Mouse (Mus musculus) adrenal gland, postnatal 25 days (tissue): ENCODE results near the gene Boc. TPM values are rescaled to one million over a fixed set of nuclear protein-coding genes. Genes with fewer than 3 reads are reported as not detected.

ENCODE experiments used
- DNase-seq: peaks from one replicate; pipeline ENCODE4 v3.0.0; 2021; ENCODE audit warnings: mixed read lengths
- long read RNA-seq: library from polyadenylated mRNA; stranded (forward); transcript quantifications from one replicate; pipeline ENCODE4 v2.0.0, GENCODE M21; 2021
- total RNA-seq: library from RNA; stranded (reverse); gene quantifications from 2 replicates; pipeline ENCODE4 v1.2.3, GENCODE M21; 2021

Boc gene
- total RNA-seq, result 55.9 and 68.4 TPM in 2 replicates
- long read RNA-seq, full-length matches to known transcripts, result 1 of 32 reads
- long read RNA-seq, partial matches to known transcripts, result 17 of 32 reads
- long read RNA-seq, other reads (novel, unspliced or antisense), result 14 of 32 reads

GRCm38 (mm10) chr16:44558471-44559329 lies at the start of gene Boc:
Boc (minus strand) TSS chr16:44558897.
- DNase-seq, result peak; percentile 76

- DNase-seq, result no peak
These were observed 47.9 kb upstream of the Boc start for GRCm38 (mm10) chr16:44606643-44607042.

GRCm38 (mm10) chr16:44604021-44604616 lies 45.4 kb upstream of the Boc start:
- no peak for DNase-seq

GRCm38 (mm10) chr16:44601999-44602794 lies 43.5 kb upstream of the Boc start:
- no peak for DNase-seq

GRCm38 (mm10) chr16:44601182-44601581 lies 42.5 kb upstream of the Boc start:
- DNase-seq, result no peak

- DNase-seq, result no peak
These were observed 38.6 kb upstream of the Boc start for GRCm38 (mm10) chr16:44597106-44597806.

- no peak for DNase-seq
These were observed 30.8 kb upstream of the Boc start for GRCm38 (mm10) chr16:44589506-44589905.

GRCm38 (mm10) chr16:44579421-44580024 lies 20.8 kb upstream of the Boc start:
- no peak for DNase-seq

GRCm38 (mm10) chr16:44578551-44578950 lies 19.9 kb upstream of the Boc start:
- DNase-seq, result no peak

- no peak for DNase-seq
These were observed 9.4 kb upstream of the Boc start for GRCm38 (mm10) chr16:44568056-44568455.

- no peak for DNase-seq
These were observed 6.9 kb upstream of the Boc start for GRCm38 (mm10) chr16:44565328-44566210.

GRCm38 (mm10) chr16:44564359-44564758 lies 5.7 kb upstream of the Boc start:
- DNase-seq, result no peak

GRCm38 (mm10) chr16:44562061-44562460 lies 3.4 kb upstream of the Boc start:
- no peak for DNase-seq

GRCm38 (mm10) chr16:44560214-44560613 lies 1.5 kb upstream of the Boc start:
- DNase-seq, result no peak

GRCm38 (mm10) chr16:44559330-44559695 lies 616 bp upstream of the Boc start:
- DNase-seq, result no peak

- peak; percentile 65 for DNase-seq
These were observed 831 bp downstream of the Boc start for GRCm38 (mm10) chr16:44557661-44558470.

GRCm38 (mm10) chr16:44557084-44557483 lies 1.6 kb downstream of the Boc start:
- DNase-seq, result no peak

- DNase-seq, result no peak
These were observed 2.6 kb downstream of the Boc start for GRCm38 (mm10) chr16:44555791-44556709.

GRCm38 (mm10) chr16:44553861-44554260 lies 4.8 kb downstream of the Boc start:
- no peak for DNase-seq
